Mouse (Mus musculus): ENCODE measurements at regions not wholly inside any gene's neighbourhood (a gene's known extent, or its start where the extent isn't known, plus 50 kb on each side); places are given as distances from the start of the nearest gene placed in this dataset.

GRCm38 (mm10) chr12:92645006-92645624 is 796.2 kb upstream of the Sel1l start:
- no peak for DNase-seq (ENCODE audit: low read depth)

- DNase-seq (ENCODE audit: low read depth): no peak
Observed at GRCm38 (mm10) chr12:92619120-92619519, 770.2 kb upstream of the Sel1l start.

- DNase-seq (ENCODE audit: low read depth): no peak
Observed at GRCm38 (mm10) chr12:92618519-92618918, 769.6 kb upstream of the Sel1l start.

GRCm38 (mm10) chr12:92601673-92602072 is 752.7 kb upstream of the Sel1l start:
- DNase-seq (ENCODE audit: low read depth): no peak

- DNase-seq (ENCODE audit: low read depth): no peak
Observed at GRCm38 (mm10) chr12:92589725-92590124, 740.8 kb upstream of the Sel1l start.

- DNase-seq (ENCODE audit: low read depth): no peak
Observed at GRCm38 (mm10) chr12:92589305-92589704, 740.3 kb upstream of the Sel1l start.

- DNase-seq (ENCODE audit: low read depth): no peak
Observed at GRCm38 (mm10) chr12:92578596-92578995, 729.6 kb upstream of the Sel1l start.

Data from fibroblast of lung, adult 2 months (primary cell).